Mouse (Mus musculus): ENCODE results near the gene Irf2bp1.

- no peak for TF ChIP-seq ZNF384 (IDR thresholded peaks at IDR 0.05; ENCODE audit: low read depth, low read length)
- no peak for TF ChIP-seq CHD2 (IDR thresholded peaks at IDR 0.05; ENCODE audit: low read depth, low read length)
- TF ChIP-seq MAFK (IDR thresholded peaks at IDR 0.05; ENCODE audit: insufficient read depth, low read depth, low read length), result no peak
- no peak for TF ChIP-seq HCFC1 (IDR thresholded peaks at IDR 0.05; ENCODE audit: borderline replicate concordance, insufficient read depth, low read length)
- TF ChIP-seq ZC3H11A (IDR thresholded peaks at IDR 0.05; ENCODE audit: borderline replicate concordance, low read depth, low read length), result no peak
These were observed 50.9 kb downstream of the Irf2bp1 start for GRCm38 (mm10) chr7:19054777-19055076.
